Mouse (Mus musculus): Measurements from ENCODE around the gene Vac14. TPM values are rescaled to one million over a fixed set of nuclear protein-coding genes. Genes with fewer than 3 reads are reported as not detected.

Vac14 gene
- polyA plus RNA-seq, 1 experiment from 2014 or later: 16.1 TPM

DNA sequence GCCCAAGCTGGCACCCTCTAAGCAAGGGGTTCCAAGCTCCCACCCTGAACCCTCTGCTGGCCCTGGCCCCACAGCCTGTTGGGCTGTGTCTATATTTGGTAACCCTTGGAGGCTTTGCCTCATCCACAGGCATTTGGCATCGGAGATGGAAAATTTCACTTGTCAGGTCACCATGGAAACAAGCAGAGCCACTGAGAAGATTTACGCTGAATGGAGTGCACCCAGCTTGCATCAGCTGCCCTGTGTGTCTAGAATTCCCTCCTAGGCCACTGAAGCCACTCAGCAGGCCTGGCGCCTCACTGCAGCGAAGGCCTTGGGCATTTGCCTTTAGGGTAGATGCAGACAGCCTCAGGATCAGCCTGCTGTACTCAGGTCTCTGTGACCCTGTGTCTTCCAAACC, 97.7 kb downstream of the Vac14 start:
- Histone ChIP-seq H3K27ac (peak overlapping the region; percentile 51), H3K4me3 (replicated peaks; ENCODE audit: low read depth, low read length) (no peak overlapping the region), H3K4me1 (replicated peaks; ENCODE audit: insufficient read depth, low read length) (peaks cover 57% of the 10 kb centered on the region), H3K27me3 (ENCODE audit: insufficient read depth, low read length) (no peaks in the 10 kb centered on the region), H3K36me3 (ENCODE audit: insufficient read depth, low read length) (peaks cover 12% of the 10 kb centered on the region; the same call in 1 of the 2 replicates), H3K4me2 (ENCODE audit: low read length) (no peak overlapping the region), H3K9ac (ENCODE audit: low read depth, low read length) (no peak overlapping the region), H3K9me3 (replicated peaks; ENCODE audit: low read length) (no peaks in the 10 kb centered on the region)
- no peak for TF ChIP-seq CTCF (IDR thresholded peaks at IDR 0.05; ENCODE audit: low read depth)
- 60% methylated on average over 4 of the region's 4 CpGs for WGBS
- DNase-seq (ENCODE audit: low spot score) (peak; percentile 71), ATAC-seq (replicated peaks; ENCODE audit: low FRiP score, low read depth) (no peak)

DNA sequence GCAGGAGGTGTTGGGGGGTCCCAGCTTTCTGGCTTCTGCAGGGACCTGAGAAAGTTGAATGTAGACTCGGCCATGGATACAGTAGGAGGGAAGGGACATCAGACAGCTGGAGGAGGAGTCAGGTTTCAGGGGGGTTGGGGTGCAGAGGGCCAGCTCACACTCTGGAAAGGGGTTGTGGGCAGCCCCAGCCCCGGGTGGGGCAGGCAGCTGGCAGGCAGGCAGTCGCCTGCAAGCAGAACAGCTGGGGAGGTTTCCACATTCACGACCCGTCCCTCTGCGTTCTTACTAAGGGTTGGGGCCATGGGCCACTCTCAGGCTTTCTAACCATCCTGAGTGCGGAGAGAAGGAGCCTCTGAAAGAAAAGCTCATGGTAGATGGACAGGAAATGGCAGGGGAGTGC, 98.7 kb downstream of the Vac14 start:
- peaks cover 57% of the 10 kb centered on the region for H3K4me1 ChIP-seq (replicated peaks; ENCODE audit: insufficient read depth, low read length)
- no peak for DNase-seq (ENCODE audit: low spot score)

DNA sequence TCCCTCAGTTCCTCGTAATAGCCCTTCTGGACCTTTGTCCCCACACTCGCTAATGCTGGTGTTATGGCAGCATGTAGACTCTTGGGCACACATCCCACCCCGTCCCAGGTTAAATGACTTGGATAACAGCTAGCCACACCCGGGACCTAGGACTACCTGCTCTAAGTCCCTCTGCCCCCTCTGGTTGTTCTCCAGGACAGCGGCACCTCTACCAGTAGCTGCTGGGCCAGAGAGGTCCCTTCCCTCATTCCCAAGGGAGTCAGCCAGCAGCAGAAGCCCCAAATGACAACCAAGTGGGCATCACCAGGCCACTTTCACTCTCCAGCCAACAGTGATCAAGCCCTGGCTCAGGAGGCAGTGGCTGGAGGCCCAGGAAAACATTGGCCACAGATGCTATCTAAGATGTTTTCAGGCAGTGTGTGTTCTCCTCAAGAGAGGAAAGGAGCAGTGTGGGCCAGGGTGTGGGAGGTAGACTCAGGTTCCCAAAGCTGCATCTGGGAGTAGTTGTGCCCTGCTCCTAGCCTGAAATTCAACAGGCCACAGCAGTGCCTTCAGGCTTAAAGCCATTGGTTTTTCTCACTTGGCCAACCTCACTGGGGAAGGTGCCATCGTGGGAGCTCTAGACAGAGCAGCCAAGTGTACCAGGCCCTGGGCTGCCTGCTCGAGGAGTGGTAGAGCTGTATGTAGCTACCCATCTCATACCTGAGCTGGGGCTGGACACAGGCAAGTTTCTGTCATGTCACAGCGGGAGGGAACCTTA, 100.0 kb downstream of the Vac14 start:
- Histone ChIP-seq H3K27me3 (ENCODE audit: insufficient read depth, low read length) (no peaks in the 10 kb centered on the region), H3K27ac (peak overlapping the region; percentile 95), H3K4me2 (ENCODE audit: low read length) (no peak overlapping the region), H3K9me3 (replicated peaks; ENCODE audit: low read length) (no peaks in the 10 kb centered on the region), H3K4me1 (replicated peaks; ENCODE audit: insufficient read depth, low read length) (peaks cover 62% of the 10 kb centered on the region), H3K9ac (ENCODE audit: low read depth, low read length) (peak overlapping the region; percentile 14; the same call in 1 of the 2 replicates), H3K36me3 (ENCODE audit: insufficient read depth, low read length) (peaks cover 7% of the 10 kb centered on the region; the same call in 1 of the 2 replicates), H3K4me3 (replicated peaks; ENCODE audit: low read depth, low read length) (no peak overlapping the region)
- no peak for TF ChIP-seq CTCF (IDR thresholded peaks at IDR 0.05; ENCODE audit: low read depth)
- ATAC-seq (replicated peaks; ENCODE audit: low FRiP score, low read depth): no peak
- no peak for DNase-seq (ENCODE audit: low spot score)
- 64% methylated on average over 8 of the region's 8 CpGs for WGBS

More for the DNA sequence above, 98.7 kb downstream of the Vac14 start:
- peaks cover 12% of the 10 kb centered on the region; the same call in 1 of the 2 replicates for H3K36me3 ChIP-seq (ENCODE audit: insufficient read depth, low read length)
- H3K4me3 ChIP-seq (replicated peaks; ENCODE audit: low read depth, low read length): no peak overlapping the region
- WGBS: 40% methylated on average over 7 of the region's 7 CpGs
- no peaks in the 10 kb centered on the region for H3K9me3 ChIP-seq (replicated peaks; ENCODE audit: low read length)
- H3K27me3 ChIP-seq (ENCODE audit: insufficient read depth, low read length): no peaks in the 10 kb centered on the region
- no peak for TF ChIP-seq CTCF (IDR thresholded peaks at IDR 0.05; ENCODE audit: low read depth)
- no peak overlapping the region for H3K4me2 ChIP-seq (ENCODE audit: low read length)
- ATAC-seq (replicated peaks; ENCODE audit: low FRiP score, low read depth): no peak
- H3K27ac ChIP-seq: peak overlapping the region; percentile 51; the same call in 1 of the 2 replicates
- H3K9ac ChIP-seq (ENCODE audit: low read depth, low read length): no peak overlapping the region

DNA sequence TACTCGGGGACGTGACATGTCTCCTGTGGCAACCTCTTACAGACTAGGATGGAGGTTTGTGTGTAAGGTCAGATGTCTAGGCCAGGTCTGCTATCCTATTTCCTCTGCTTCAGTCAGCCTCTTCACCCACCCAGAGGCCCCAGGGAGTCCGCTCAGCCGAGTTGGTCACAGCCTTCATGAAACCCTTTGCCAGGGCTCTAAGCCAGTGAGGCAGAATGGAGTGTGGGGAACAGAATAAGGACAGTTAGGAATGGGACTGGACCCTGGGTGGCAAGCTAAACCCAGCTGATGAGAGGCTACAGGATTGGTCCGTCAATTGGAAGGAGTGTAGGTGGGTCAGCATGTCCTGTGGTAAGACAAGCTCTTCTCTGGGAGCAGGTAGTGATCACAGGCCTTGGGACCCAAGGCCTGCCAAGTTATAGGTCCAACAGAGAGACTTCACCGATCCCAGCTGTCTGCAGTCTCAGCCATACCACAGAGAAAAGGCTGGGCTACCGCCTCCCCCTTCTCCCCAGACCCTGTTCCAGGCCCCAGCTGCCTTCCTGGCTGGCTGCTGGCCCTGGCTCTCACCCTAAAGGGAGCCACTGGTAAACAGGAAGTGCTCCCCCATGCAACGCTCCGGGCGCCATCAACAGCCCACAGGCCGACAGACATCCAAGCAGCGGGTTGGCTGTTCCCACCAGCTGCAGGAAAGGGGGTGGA, 100.7 kb downstream of the Vac14 start:
- Histone ChIP-seq H3K4me1 (replicated peaks; ENCODE audit: insufficient read depth, low read length) (peaks cover 69% of the 10 kb centered on the region), H3K4me3 (replicated peaks; ENCODE audit: low read depth, low read length) (no peak overlapping the region), H3K27ac (peak overlapping the region; percentile 95), H3K4me2 (ENCODE audit: low read length) (no peak overlapping the region), H3K27me3 (ENCODE audit: insufficient read depth, low read length) (no peaks in the 10 kb centered on the region), H3K9ac (ENCODE audit: low read depth, low read length) (peak overlapping the region; percentile 14; the same call in 1 of the 2 replicates), H3K9me3 (replicated peaks; ENCODE audit: low read length) (no peaks in the 10 kb centered on the region), H3K36me3 (ENCODE audit: insufficient read depth, low read length) (0 out of 2 replicates have a peak, but pooled peaks cover under 1% of the 10 kb centered on the region)
- WGBS: 30% methylated on average over 12 of the region's 12 CpGs
- ATAC-seq (replicated peaks; ENCODE audit: low FRiP score, low read depth) (no peak), DNase-seq (ENCODE audit: low spot score) (peak; percentile 79)
- TF ChIP-seq CTCF (IDR thresholded peaks at IDR 0.05; ENCODE audit: low read depth): no peak

DNA sequence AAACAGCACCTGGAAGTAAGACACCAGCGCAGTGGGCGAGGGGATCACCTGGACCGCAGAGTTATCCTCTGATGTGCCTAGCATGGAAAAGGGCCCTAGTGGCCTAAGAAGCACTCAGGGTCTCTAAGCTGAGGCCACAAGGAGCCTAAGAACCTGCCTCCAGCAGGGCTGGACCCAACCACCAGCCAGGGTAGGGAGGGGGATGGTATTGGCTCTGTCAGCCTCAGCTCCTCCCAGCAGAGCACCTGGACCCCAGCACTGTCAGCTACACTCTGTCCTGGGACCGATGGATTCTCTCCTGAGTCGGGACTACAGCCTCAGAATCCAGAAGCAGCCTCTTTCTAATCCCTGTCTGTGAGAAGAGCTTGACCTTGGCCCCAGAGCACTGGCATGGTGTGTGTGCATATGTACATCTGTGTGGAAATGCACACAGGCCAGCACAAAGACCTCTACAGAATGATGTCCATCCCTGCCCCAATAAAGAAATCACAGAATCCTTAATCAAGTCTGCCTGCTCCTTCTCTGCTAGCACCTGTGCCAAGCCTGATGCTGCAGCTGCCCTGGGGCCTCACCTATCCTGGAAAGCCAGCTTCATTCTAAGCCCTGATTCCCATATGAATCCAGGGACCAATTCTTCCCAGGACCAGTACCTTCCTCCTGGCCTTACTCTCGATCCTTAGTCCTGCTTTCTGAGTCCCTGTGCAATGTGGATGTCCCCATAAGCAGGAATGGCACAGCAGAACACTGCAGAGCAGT, 101.7 kb downstream of the Vac14 start:
- DNase-seq (ENCODE audit: low spot score) (no peak), ATAC-seq (replicated peaks; ENCODE audit: low FRiP score, low read depth) (no peak)
- peaks cover 74% of the 10 kb centered on the region for H3K4me1 ChIP-seq (replicated peaks; ENCODE audit: insufficient read depth, low read length)
- no peak overlapping the region for H3K9ac ChIP-seq (ENCODE audit: low read depth, low read length)
- peak overlapping the region; percentile 95 for H3K27ac ChIP-seq
- TF ChIP-seq CTCF (IDR thresholded peaks at IDR 0.05; ENCODE audit: low read depth): 0 out of 2 replicates have a peak, but pooled peaks have one; percentile 7
- peak overlapping the region; percentile 81; the same call in 1 of the 2 replicates for H3K4me2 ChIP-seq (ENCODE audit: low read length)
- no peak overlapping the region; the same call in 1 of the 2 replicates for H3K4me3 ChIP-seq (replicated peaks; ENCODE audit: low read depth, low read length)
- WGBS: 66% methylated on average over 6 of the region's 6 CpGs
- H3K36me3 ChIP-seq (ENCODE audit: insufficient read depth, low read length): no peaks in the 10 kb centered on the region
- H3K9me3 ChIP-seq (replicated peaks; ENCODE audit: low read length): no peaks in the 10 kb centered on the region
- no peaks in the 10 kb centered on the region for H3K27me3 ChIP-seq (ENCODE audit: insufficient read depth, low read length)
